Mouse (Mus musculus): ENCODE data around the gene Rhbdl3.

DNA sequence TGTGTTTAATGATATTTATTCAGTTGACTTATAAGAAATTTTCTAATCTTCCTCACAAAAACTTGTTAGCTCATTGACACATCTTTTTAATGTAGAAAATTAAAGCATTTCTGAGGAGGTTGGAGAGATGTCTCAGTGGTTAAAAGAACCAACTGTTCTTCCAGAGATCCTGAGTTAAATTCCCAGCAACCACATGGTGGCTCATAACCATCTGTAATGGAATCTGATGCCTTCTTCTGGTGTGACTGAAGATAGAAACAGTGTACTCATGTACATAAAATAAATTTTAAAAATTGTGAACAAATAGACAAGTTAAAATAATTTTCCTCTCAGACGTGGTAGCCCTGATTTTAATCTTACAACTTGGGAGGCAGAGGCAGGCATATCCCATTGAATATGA is 89.2 kb downstream of the Rhbdl3 start:
- TF ChIP-seq CTCF (IDR thresholded peaks at IDR 0.05; ENCODE audit: low read depth, low read length), result no peak
- no peak for TF ChIP-seq POLR2AphosphoS5 (IDR thresholded peaks at IDR 0.05; ENCODE audit: insufficient replicate concordance, low read depth, low read length)
- TF ChIP-seq GATA1 (IDR thresholded peaks at IDR 0.05; ENCODE audit: borderline replicate concordance, low read length), result no peak

All from G1E (cell line).